In the genomic region with DNA sequence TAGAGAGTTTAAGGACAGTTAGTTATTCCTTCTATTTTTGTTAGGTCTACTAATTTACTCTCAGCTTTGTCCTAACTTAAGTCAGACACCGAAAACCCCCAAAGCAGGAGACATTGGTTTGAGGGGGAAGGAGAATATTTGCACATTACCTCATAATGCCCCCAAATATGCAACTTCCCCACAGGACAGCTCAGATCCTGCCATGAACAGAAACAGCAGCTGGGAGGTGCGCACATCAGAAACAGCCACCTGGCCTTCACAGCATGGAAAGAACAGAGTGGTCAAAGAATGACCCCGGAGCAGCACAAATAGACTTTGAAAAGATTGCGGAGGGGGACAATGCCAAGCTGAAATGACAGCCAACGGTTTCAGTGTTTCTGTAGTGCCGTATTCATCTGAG, we compare ENCODE assay signal across 14 mouse cellular contexts.
"Had no signal": no experiment of that assay in that cellular context is flagged by ENCODE, and none has a peak within 500 bp of the region (broad histone marks: within the 10 kb centered on the region; RNA-seq: fewer than 3 reads in every experiment).

No protein-coding gene starts in this region.

- H3K4me2 ChIP-seq: lung, embryonic 14.5 days; midbrain, embryonic 13.5 days; midbrain, embryonic 15.5 days; neural tube, embryonic 12.5 days; stomach, embryonic 15.5 days had no signal

- ATAC-seq: midbrain, embryonic 13.5 days; midbrain, embryonic 15.5 days had no signal

- H3K9ac ChIP-seq: liver, embryonic 14.5 days; lung, embryonic 14.5 days; midbrain, embryonic 13.5 days; midbrain, embryonic 15.5 days; neural tube, embryonic 12.5 days; stomach, embryonic 15.5 days had no signal

- H3K36me3 ChIP-seq: midbrain, embryonic 10.5 days; midbrain, embryonic 13.5 days; midbrain, embryonic 15.5 days; neural tube, embryonic 12.5 days; stomach, embryonic 15.5 days had no signal

- H3K4me3 ChIP-seq: midbrain, embryonic 10.5 days; midbrain, embryonic 13.5 days; midbrain, embryonic 15.5 days; neural tube, embryonic 12.5 days; stomach, embryonic 15.5 days had no signal

- H3K9me3 ChIP-seq: midbrain, embryonic 10.5 days; midbrain, embryonic 13.5 days; midbrain, embryonic 15.5 days; neural tube, embryonic 12.5 days; stomach, embryonic 15.5 days had no signal

- H3K4me1 ChIP-seq: midbrain, embryonic 10.5 days; midbrain, embryonic 13.5 days; midbrain, embryonic 15.5 days; neural tube, embryonic 12.5 days; stomach, embryonic 15.5 days had no signal

- H3K27ac ChIP-seq: liver, embryonic 14.5 days; macrophage; midbrain, embryonic 10.5 days; midbrain, embryonic 13.5 days; midbrain, embryonic 15.5 days; neural tube, embryonic 12.5 days; stomach, embryonic 15.5 days had no signal

- H3K27me3 ChIP-seq: midbrain, embryonic 13.5 days; midbrain, embryonic 15.5 days; neural tube, embryonic 12.5 days; stomach, embryonic 15.5 days had no signal

- DNase-seq: lung, adult 18-20 months; lung, postnatal 36 days; right cerebral cortex, postnatal 14 days; thymus, adult 18-20 months; thymus, postnatal 14 days; thymus, postnatal 36 days had no signal
